In the genomic region with DNA sequence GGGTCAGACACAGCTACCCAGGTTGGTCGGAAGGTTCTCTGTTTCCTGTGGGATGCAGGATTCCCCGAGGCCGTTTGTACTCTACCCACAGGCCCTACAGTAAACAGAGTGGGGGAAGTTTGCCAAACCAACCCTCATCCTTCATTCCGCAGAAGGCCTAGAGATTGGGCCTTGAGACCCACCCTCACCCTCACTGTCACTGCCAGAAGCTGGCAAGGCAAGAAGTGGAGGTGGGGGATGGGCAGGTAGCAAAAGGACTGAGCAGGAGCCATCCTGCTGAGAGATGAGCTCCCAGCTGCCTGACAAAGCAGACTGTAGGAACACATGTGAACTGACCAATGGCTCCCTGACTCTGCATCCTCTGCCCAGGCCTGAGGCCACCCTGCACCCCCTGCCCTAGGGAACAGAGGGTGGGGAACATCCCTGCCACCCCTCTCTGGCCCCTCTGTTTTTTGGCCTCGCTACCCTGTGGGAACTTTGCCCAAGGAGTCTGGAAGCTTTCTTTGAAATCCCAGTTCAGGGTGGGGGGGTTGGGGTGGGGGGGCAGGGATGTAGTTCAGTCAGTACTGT, we compare ENCODE assay signal across 18 mouse cellular contexts. TPM values are rescaled to one million over a fixed set of nuclear protein-coding genes. Genes with fewer than 3 reads are reported as not detected.
DNase-seq lines count a peak whose midpoint lies in the region; ATAC-seq lines count a peak whose summit lies in the region.
"Had no signal": no experiment of that assay in that cellular context is flagged by ENCODE, and none has a peak within 500 bp of the region (broad histone marks: within the 10 kb centered on the region; RNA-seq: fewer than 3 reads in every experiment).

No protein-coding gene starts in this region.

- no peak overlapping the region for H3K4me2 ChIP-seq in hindbrain, embryonic 15.5 days
- H3K4me2 ChIP-seq in neural tube, embryonic 15.5 days, result no peak overlapping the region
- H3K4me2 ChIP-seq: embryonic facial prominence, embryonic 12.5 days; limb, embryonic 13.5 days; neural tube, embryonic 12.5 days had no signal

- no peak overlapping the region for H3K4me3 ChIP-seq in hindbrain, embryonic 15.5 days
- H3K4me3 ChIP-seq in hindbrain, embryonic 10.5 days, result no peak overlapping the region
- H3K4me3 ChIP-seq in neural tube, embryonic 15.5 days (replicated peaks), result no peak overlapping the region
- H3K4me3 ChIP-seq: embryonic facial prominence, embryonic 12.5 days; limb, embryonic 13.5 days; neural tube, embryonic 12.5 days had no signal

- H3K27ac ChIP-seq in hindbrain, embryonic 15.5 days (replicated peaks), result peak overlapping the region; percentile 46; the same call in 1 of the 2 replicates
- H3K27ac ChIP-seq in hindbrain, embryonic 10.5 days, result no peak overlapping the region
- H3K27ac ChIP-seq in neural tube, embryonic 15.5 days (replicated peaks), result no peak overlapping the region
- H3K27ac ChIP-seq: embryonic facial prominence, embryonic 12.5 days; limb, embryonic 13.5 days; neural tube, embryonic 12.5 days had no signal

- ATAC-seq in hindbrain, embryonic 15.5 days (ENCODE audit: low FRiP score, low read depth), result peak; percentile 64
- ATAC-seq in neural tube, embryonic 15.5 days (ENCODE audit: low FRiP score), result peak; percentile 60
- ATAC-seq: liver, postnatal 0 days had no signal

- H3K27me3 ChIP-seq in hindbrain, embryonic 15.5 days, result no peaks in the 10 kb centered on the region; the same call in 1 of the 2 replicates
- peaks cover 21% of the 10 kb centered on the region for H3K27me3 ChIP-seq in hindbrain, embryonic 10.5 days (ENCODE audit: insufficient read depth, poor library complexity, severe bottlenecking)
- peaks cover 3% of the 10 kb centered on the region; the same call in 1 of the 2 replicates for H3K27me3 ChIP-seq in neural tube, embryonic 15.5 days (replicated peaks)
- H3K27me3 ChIP-seq: neural tube, embryonic 12.5 days had no signal

- no peaks in the 10 kb centered on the region for H3K9me3 ChIP-seq in hindbrain, embryonic 15.5 days
- no peaks in the 10 kb centered on the region for H3K9me3 ChIP-seq in hindbrain, embryonic 10.5 days
- no peaks in the 10 kb centered on the region for H3K9me3 ChIP-seq in neural tube, embryonic 15.5 days (replicated peaks)
- H3K9me3 ChIP-seq: embryonic facial prominence, embryonic 12.5 days; limb, embryonic 13.5 days; neural tube, embryonic 12.5 days had no signal

- intact Hi-C loops in left cerebral cortex, postnatal 14 days (cut with DNase I), result no loop called here

- peaks cover 7% of the 10 kb centered on the region; the same call in 1 of the 2 replicates for H3K4me1 ChIP-seq in hindbrain, embryonic 15.5 days (replicated peaks)
- H3K4me1 ChIP-seq in hindbrain, embryonic 10.5 days (replicated peaks), result peaks cover 14% of the 10 kb centered on the region
- peaks cover 8% of the 10 kb centered on the region; the same call in 1 of the 2 replicates for H3K4me1 ChIP-seq in neural tube, embryonic 15.5 days
- H3K4me1 ChIP-seq: embryonic facial prominence, embryonic 12.5 days had no signal

- no peaks in the 10 kb centered on the region for H3K36me3 ChIP-seq in hindbrain, embryonic 15.5 days
- no peaks in the 10 kb centered on the region for H3K36me3 ChIP-seq in hindbrain, embryonic 10.5 days
- H3K36me3 ChIP-seq in neural tube, embryonic 15.5 days, result no peaks in the 10 kb centered on the region
- H3K36me3 ChIP-seq: embryonic facial prominence, embryonic 12.5 days; limb, embryonic 13.5 days; neural tube, embryonic 12.5 days had no signal

- DNase-seq in adrenal gland, postnatal 36 days, result peak; percentile 32 to 41
- DNase-seq in adrenal gland, adult 18-20 months (ENCODE audit: low spot score in 2 of 2), result no peak
- DNase-seq in hindbrain, embryonic 10.5 days (ENCODE audit: low spot score), result no peak
- DNase-seq in retina, embryonic 14.5 days (ENCODE audit: low spot score), result peak; percentile 28
- DNase-seq in retina, postnatal 1 day, result no peak
- DNase-seq in left cerebral cortex, postnatal 14 days (ENCODE audit: low spot score in 2 of 2), result no peak
- DNase-seq: cerebellum, adult 9-11 months; gastrocnemius, postnatal 10 days; kidney, adult 11 months; layer of hippocampus, postnatal 36 days; liver, postnatal 0 days; thymus, adult 18-20 months had no signal

- H3K9ac ChIP-seq in hindbrain, embryonic 15.5 days, result no peak overlapping the region
- H3K9ac ChIP-seq in neural tube, embryonic 15.5 days (replicated peaks), result no peak overlapping the region
- H3K9ac ChIP-seq: embryonic facial prominence, embryonic 12.5 days; limb, embryonic 13.5 days; liver, postnatal 0 days; neural tube, embryonic 12.5 days had no signal

- WGBS in hindbrain, embryonic 15.5 days, result 51% methylated on average over 5 of the region's 5 CpGs
- WGBS in hindbrain, embryonic 10.5 days, result 68% methylated on average over 5 of the region's 5 CpGs
- WGBS in neural tube, embryonic 15.5 days, result 60% methylated on average over 5 of the region's 5 CpGs

RNA-seq across cellular contexts. Expression of gene Inhbb, which starts 12.4 kb away (rescaled TPM):
- total RNA-seq in adrenal gland, postnatal 36 days (2021), result 1 to 10 TPM; 2.2 to 2.8 TPM
- total RNA-seq in adrenal gland, adult 18-20 months (2021), result 1 to 10 TPM; 2.9 to 3.9 TPM
- 2.2 and 3.0 TPM in 2 replicates for polyA plus RNA-seq in hindbrain, embryonic 15.5 days (2015; fragmentation: Nextera tagmentation; extraction: Ambion mirVana)
- 0.14 and 0.31 TPM in 2 replicates for polyA plus RNA-seq in hindbrain, embryonic 10.5 days (2016; fragmentation: Nextera tagmentation; extraction: Ambion mirVana)
- polyA plus RNA-seq in neural tube, embryonic 15.5 days (2015; fragmentation: Nextera tagmentation; extraction: Ambion mirVana), result 2.1 and 2.4 TPM in 2 replicates
- total RNA-seq in left cerebral cortex, postnatal 14 days (2021), result 1 to 10 TPM; 6.1 to 6.2 TPM
- total RNA-seq: MEL had no signal

Comparison
In these comparisons a context has a peak if more than half of its experiments do, and no peak if none do; other contexts are left out.
1. DNase-seq: peak in adrenal gland, postnatal 36 days (2 of 2) and retina, embryonic 14.5 days (single experiment); none in adrenal gland, adult 18-20 months (0 of 2), hindbrain, embryonic 10.5 days (single experiment), retina, postnatal 1 day (single experiment) and left cerebral cortex, postnatal 14 days (0 of 2).